Mouse (Mus musculus): ENCODE results near the gene Gm5141. TPM values are rescaled to one million over a fixed set of nuclear protein-coding genes. Genes with fewer than 3 reads are reported as not detected.
"Not testable (repeated sequence)": the region's sequence is repeated elsewhere in the genome, so short reads cannot be mapped to it uniquely, and the experiment has no call there.

The Gm5141 gene
- polyA plus RNA-seq, 1 experiment from 2014 or later: 1.6 TPM

- H3K27ac ChIP-seq (ENCODE audit: low read length): not testable (repeated sequence)
- 9% methylated on average over 20 of the region's 20 CpGs for WGBS (ENCODE audit: insufficient replicate concordance)
These were observed 24.9 kb downstream of the Gm5141 start, which contains the start of gene Platr25 for GRCm38 (mm10) chr13:62760432-62761415. Platr25 (minus strand) TSS chr13:62760709.

GRCm38 (mm10) chr13:62733322-62733721, 52.3 kb downstream of the Gm5141 start:
- ATAC-seq (ENCODE audit: low read depth): no peak
- 80% methylated on average over 2 of the region's 2 CpGs for WGBS (ENCODE audit: insufficient replicate concordance)
- Histone ChIP-seq H3K4me1 (ENCODE audit: control insufficient read depth, low read depth, low read length) (no peaks in the 10 kb centered on the region), H3K27me3 (ENCODE audit: control insufficient read depth, insufficient read depth, low read depth, low read length) (no peaks in the 10 kb centered on the region), H3K27ac (ENCODE audit: low read length) (no peak overlapping the region), H3K4me2 (ENCODE audit: low read depth, low read length) (no peak overlapping the region), H3K9ac (ENCODE audit: low read depth, low read length) (no peak overlapping the region), H3K9me3 (replicated peaks; ENCODE audit: control insufficient read depth, low read length) (no peaks in the 10 kb centered on the region), H3K4me3 (ENCODE audit: low read depth, low read length) (no peak overlapping the region), H3K36me3 (ENCODE audit: control insufficient read depth, insufficient read depth) (no peaks in the 10 kb centered on the region)

More at GRCm38 (mm10) chr13:62760432-62761415, 24.9 kb downstream of the Gm5141 start, which contains the start of gene Platr25:
- peak; percentile 95 for ATAC-seq (ENCODE audit: low read depth)
- Histone ChIP-seq H3K4me3 (ENCODE audit: low read depth, low read length) (peak within 1 kb of the TSS; percentile 66), H3K4me2 (ENCODE audit: low read depth, low read length) (peak within 1 kb of the TSS; percentile 73), H3K9ac (ENCODE audit: low read depth, low read length) (peak within 1 kb of the TSS; percentile 58)
- not testable (repeated sequence) for H3K36me3 ChIP-seq (ENCODE audit: control insufficient read depth, insufficient read depth); H3K9me3 ChIP-seq (replicated peaks; ENCODE audit: control insufficient read depth, low read length); H3K27me3 ChIP-seq (ENCODE audit: control insufficient read depth, insufficient read depth, low read depth, low read length); H3K4me1 ChIP-seq (ENCODE audit: control insufficient read depth, low read depth, low read length)

MicroRNAs within 50 kb of the gene (microRNA counts, 519-probe panel; counts per million panel counts)
- 1,647 counts per million, percentile 16 among the panel's probes with 10 or more counts for microRNA mmu-miR-713

Small RNAs within 50 kb of the gene (microRNA-seq; reads per million reads assigned to microRNA genes)
- gene Gm24588: not detected
- not detected for gene Mir713

Other genes with a start within 250 kb of the Gm5141 start
- not detected in 2 replicates for gene Zfp935, start 227.3 kb downstream of the Gm5141 start, polyA plus RNA-seq (2015; fragmentation: Nextera tagmentation; extraction: Ambion mirVana)
- gene Zfp934, start 214.6 kb downstream of the Gm5141 start, polyA plus RNA-seq (2015; fragmentation: Nextera tagmentation; extraction: Ambion mirVana): 4.5 and 5.1 TPM in 2 replicates
- gene 6720489N17Rik, start 161.6 kb downstream of the Gm5141 start, polyA plus RNA-seq (2015; fragmentation: Nextera tagmentation; extraction: Ambion mirVana): 1.5 and 1.8 TPM in 2 replicates
- 3.2 and 3.4 TPM in 2 replicates for gene Platr25, start 25.1 kb downstream of the Gm5141 start, polyA plus RNA-seq (2015; fragmentation: Nextera tagmentation; extraction: Ambion mirVana)
- 0.33 and 3.2 TPM in 2 replicates for gene Fbp2, start 72.6 kb upstream of the Gm5141 start, polyA plus RNA-seq (2015; fragmentation: Nextera tagmentation; extraction: Ambion mirVana)
- 105 and 149 TPM in 2 replicates for gene Fbp1, start 102.5 kb upstream of the Gm5141 start, polyA plus RNA-seq (2015; fragmentation: Nextera tagmentation; extraction: Ambion mirVana)
- gene 2010111I01Rik, start 179.1 kb upstream of the Gm5141 start, polyA plus RNA-seq (2015; fragmentation: Nextera tagmentation; extraction: Ambion mirVana): 15.9 and 16.3 TPM in 2 replicates